Mouse (Mus musculus) right cerebral cortex, adult 18-20 months (tissue): ENCODE measurements around the gene Gm2916.
"Not testable (repeated sequence)": the region's sequence is repeated elsewhere in the genome, so short reads cannot be mapped to it uniquely, and the experiment has no call there.

Source experiments
- DNase-seq: peaks from one replicate; pipeline ENCODE4 v3.0.0; 2022; ENCODE audit warnings: mixed read lengths

Gm2916 gene

GRCm38 (mm10) chr14:3883872-3884271 lies at the start of gene Gm2916:
Gene Gm2916 (plus strand): TSS chr14:3884172.
- DNase-seq = not testable (repeated sequence)

GRCm38 (mm10) chr14:3845945-3846344 lies 38.0 kb upstream of the Gm2916 start, which contains the start of gene Gm3033:
Gene Gm3033 (plus strand): TSS chr14:3846245.
- not testable (repeated sequence) for DNase-seq

GRCm38 (mm10) chr14:3931456-3931855 lies 47.5 kb downstream of the Gm2916 start, which contains the start of gene Gm3029:
Gene Gm3029 (plus strand): TSS chr14:3931756.
- DNase-seq = not testable (repeated sequence)

- not testable (repeated sequence) for DNase-seq
These were observed 79.3 kb downstream of the Gm2916 start, which contains the start of gene Gm3095 for GRCm38 (mm10) chr14:3963247-3963646. Gene Gm3095 (plus strand): TSS chr14:3963547.
